Mouse (Mus musculus) hindbrain, embryonic 10.5 days (tissue): ENCODE data around the gene Slx4. TPM values are rescaled to one million over a fixed set of nuclear protein-coding genes. Genes with fewer than 3 reads are reported as not detected.
"Not testable (repeated sequence)": the region's sequence is repeated elsewhere in the genome, so short reads cannot be mapped to it uniquely, and the experiment has no call there.

ENCODE experiments used
- DNase-seq: peaks from one replicate; pipeline ENCODE4 v3.0.0-alpha.2; 2017; ENCODE audit warnings: low spot score
- H3K27ac ChIP-seq: fragments of 300-500 bp; sonication (generic); 2 replicates; pipeline ENCODE4 v1.5.1; 2016; ENCODE audit warnings: mild to moderate bottlenecking, moderate library complexity
- H3K27me3 ChIP-seq: fragments of 300-500 bp; sonication (generic); 2 replicates; pipeline ENCODE4 v1.6.1; 2016; ENCODE audit warnings: mild to moderate bottlenecking; ENCODE audit not compliant: poor library complexity, insufficient read depth, severe bottlenecking
- H3K36me3 ChIP-seq: fragments of 300-500 bp; sonication (generic); 2 replicates; pipeline ENCODE4 v1.6.1; 2016; ENCODE audit warnings: mild to moderate bottlenecking, moderate library complexity
- H3K4me1 ChIP-seq: fragments of 300-500 bp; sonication (generic); replicated peaks from 2 replicates; pipeline ENCODE4 v1.6.1; 2016; ENCODE audit warnings: mild to moderate bottlenecking
- H3K4me3 ChIP-seq: fragments of 300-500 bp; sonication (generic); 2 replicates; pipeline ENCODE4 v1.5.1; 2016; ENCODE audit warnings: mild to moderate bottlenecking, moderate library complexity
- H3K9me3 ChIP-seq: fragments of 300-500 bp; sonication (generic); 2 replicates; pipeline ENCODE4 v1.6.1; 2016; ENCODE audit warnings: mild to moderate bottlenecking, moderate library complexity
- WGBS: fragments of 180-500 bp; shearing (Covaris S2); methylation state at CpG from one replicate; pipeline ENCODE4 v1.1.7; 2016; 5-methylcytosine and 5-hydroxymethylcytosine counted together
- polyA plus RNA-seq: library from polyadenylated mRNA; unstranded; fragments of >200 nt; fragmentation: Nextera tagmentation; extraction: Ambion mirVana; gene quantifications from 2 replicates; pipeline ENCODE4 v1.2.1, GENCODE M21; 2016

Gene Slx4
- polyA plus RNA-seq, 1 experiment from 2014 or later: 25.8 TPM

DNA sequence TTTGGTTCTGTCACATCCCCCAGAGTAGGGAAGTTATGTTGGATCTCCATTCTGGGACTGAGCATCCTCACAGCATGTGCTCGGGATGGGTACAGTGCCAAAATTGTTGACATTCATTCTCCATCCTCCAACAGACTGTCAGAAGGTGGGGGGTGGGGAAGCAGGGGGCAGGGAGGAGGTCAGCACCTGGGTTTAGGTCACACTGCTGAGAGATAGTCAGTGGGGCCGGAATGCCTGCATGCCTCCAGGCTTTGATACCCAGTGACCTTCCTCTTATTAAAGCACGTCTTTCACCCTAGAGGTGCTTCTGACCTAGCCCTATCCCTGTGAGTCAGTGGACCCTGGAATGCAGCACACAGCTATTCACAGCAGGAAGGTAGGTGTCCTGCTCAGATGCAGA lies 26.9 kb downstream of the Slx4 start:
- peaks cover 17% of the 10 kb centered on the region for H3K4me1 ChIP-seq
- no peak for DNase-seq
- H3K4me3 ChIP-seq: no peak overlapping the region
- 43% methylated on average over 3 of the region's 3 CpGs for WGBS
- H3K36me3 ChIP-seq: peaks cover 47% of the 10 kb centered on the region
- no peaks in the 10 kb centered on the region for H3K9me3 ChIP-seq
- no peak overlapping the region for H3K27ac ChIP-seq
- no peaks in the 10 kb centered on the region for H3K27me3 ChIP-seq

DNA sequence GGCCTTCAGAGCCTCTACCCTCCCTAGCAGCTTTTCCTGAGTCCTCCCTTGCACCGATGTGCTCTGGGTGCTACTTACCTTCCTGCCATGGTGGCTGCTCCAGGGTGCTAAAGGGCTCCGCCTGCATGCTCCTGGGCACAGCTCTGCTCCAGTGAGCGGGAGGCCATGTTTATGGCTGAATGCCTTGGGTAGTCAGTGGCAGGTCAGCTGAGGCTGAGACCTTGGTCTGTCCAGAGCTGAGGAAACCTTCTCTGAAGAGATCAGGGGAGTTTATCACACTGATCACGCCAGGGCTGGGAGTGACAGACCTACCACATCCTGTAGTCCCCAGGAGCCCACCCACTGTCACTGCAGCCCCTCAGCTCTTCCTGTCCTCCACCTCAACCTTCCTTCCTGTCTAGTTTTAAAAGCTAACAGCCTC lies 27.3 kb downstream of the Slx4 start, which contains the start of gene Nlrc3:
Gene Nlrc3, minus strand, starts transcription at position 382 of the 421 bp plus-strand sequence.
- H3K27me3 ChIP-seq: no peaks in the 10 kb centered on the region
- DNase-seq: no peak
- WGBS: 78% methylated on average over 4 of the region's 4 CpGs
- H3K27ac ChIP-seq: peak within 1 kb of the TSS; percentile 53
- no peaks in the 10 kb centered on the region for H3K9me3 ChIP-seq
- H3K36me3 ChIP-seq: peaks cover 42% of the 10 kb centered on the region
- no peak within 1 kb of the TSS for H3K4me3 ChIP-seq
- H3K4me1 ChIP-seq: peaks cover 17% of the 10 kb centered on the region

GRCm38 (mm10) chr16:3975658-3976057 lies 27.9 kb downstream of the Slx4 start:
- peaks cover 36% of the 10 kb centered on the region for H3K36me3 ChIP-seq
- H3K9me3 ChIP-seq: no peaks in the 10 kb centered on the region
- H3K27ac ChIP-seq: no peak overlapping the region
- H3K27me3 ChIP-seq: no peaks in the 10 kb centered on the region
- WGBS: 90% methylated on average over 7 of the region's 7 CpGs
- DNase-seq: no peak
- H3K4me1 ChIP-seq: peaks cover 17% of the 10 kb centered on the region
- H3K4me3 ChIP-seq: no peak overlapping the region

DNA sequence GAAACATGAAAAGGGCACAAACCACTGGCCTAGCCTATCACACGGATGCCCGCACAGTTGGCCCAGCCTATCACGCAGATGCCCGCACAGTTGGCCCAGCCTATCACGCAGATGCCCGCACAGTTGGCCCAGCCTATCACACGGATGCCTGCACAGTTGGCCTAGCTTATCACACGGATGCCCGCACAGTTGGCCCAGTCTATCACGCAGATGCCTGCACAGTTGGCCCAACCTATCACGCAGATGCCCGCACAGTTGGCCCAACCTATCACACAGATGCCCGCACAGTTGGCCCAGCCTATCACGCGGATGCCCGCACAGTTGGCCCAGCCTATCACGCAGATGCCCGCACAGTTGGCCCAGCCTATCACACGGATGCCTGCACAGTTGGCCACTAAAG lies 29.1 kb downstream of the Slx4 start:
- DNase-seq, H3K27ac ChIP-seq, H3K4me3 ChIP-seq, H3K9me3 ChIP-seq, H3K27me3 ChIP-seq: not testable (repeated sequence)
- Histone ChIP-seq H3K4me1 (peaks cover 17% of the 10 kb centered on the region), H3K36me3 (peaks cover 24% of the 10 kb centered on the region)
- WGBS: 92% methylated on average over 19 of the region's 19 CpGs

GRCm38 (mm10) chr16:3965534-3965933 lies 38.0 kb downstream of the Slx4 start:
- H3K9me3 ChIP-seq: no peaks in the 10 kb centered on the region
- H3K4me1 ChIP-seq: no peaks in the 10 kb centered on the region
- no peak overlapping the region for H3K27ac ChIP-seq
- 85% methylated on average over 3 of the region's 3 CpGs for WGBS
- no peak overlapping the region for H3K4me3 ChIP-seq
- no peaks in the 10 kb centered on the region for H3K36me3 ChIP-seq
- no peak for DNase-seq
- no peaks in the 10 kb centered on the region for H3K27me3 ChIP-seq

GRCm38 (mm10) chr16:3964990-3965389 lies 38.6 kb downstream of the Slx4 start:
- H3K27ac ChIP-seq: no peak overlapping the region
- H3K36me3 ChIP-seq: no peaks in the 10 kb centered on the region
- DNase-seq: no peak
- no peaks in the 10 kb centered on the region for H3K4me1 ChIP-seq
- H3K4me3 ChIP-seq: no peak overlapping the region
- WGBS: 87% methylated on average over 10 of the region's 10 CpGs
- no peaks in the 10 kb centered on the region for H3K9me3 ChIP-seq
- no peaks in the 10 kb centered on the region for H3K27me3 ChIP-seq

- WGBS: 72% methylated on average over 2 of the region's 2 CpGs
- no peak overlapping the region for H3K27ac ChIP-seq
- no peak for DNase-seq
These were observed 44.3 kb downstream of the Slx4 start for GRCm38 (mm10) chr16:3959261-3959660.

DNA sequence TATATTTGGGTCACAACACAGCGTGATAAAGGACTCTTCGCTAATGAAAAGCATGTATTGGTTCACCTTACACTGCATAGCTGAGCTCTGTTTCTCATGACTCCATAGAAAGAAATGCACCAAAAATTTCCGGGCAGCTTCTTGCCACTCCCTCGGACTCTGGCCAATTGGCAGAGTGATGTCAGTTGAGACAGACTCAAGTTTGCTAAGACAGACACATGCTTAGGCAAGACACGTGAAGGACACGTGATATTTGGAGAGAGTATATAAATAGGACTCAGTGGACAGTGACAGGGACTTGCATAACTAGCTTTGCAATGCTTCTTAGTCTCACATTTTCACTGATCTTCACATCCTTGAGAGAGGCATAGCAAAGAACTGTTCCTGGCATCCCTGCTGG lies 47.2 kb downstream of the Slx4 start:
- no peaks in the 10 kb centered on the region for H3K36me3 ChIP-seq
- H3K9me3 ChIP-seq: no peaks in the 10 kb centered on the region
- H3K27ac ChIP-seq: no peak overlapping the region
- H3K27me3 ChIP-seq: no peaks in the 10 kb centered on the region
- H3K4me3 ChIP-seq: no peak overlapping the region
- DNase-seq: no peak
- H3K4me1 ChIP-seq: 0 out of 2 replicates have a peak, but pooled peaks cover 3% of the 10 kb centered on the region
- 82% methylated on average over 6 of the region's 6 CpGs for WGBS

More at GRCm38 (mm10) chr16:3959261-3959660, 44.3 kb downstream of the Slx4 start:
- H3K27me3 ChIP-seq: no peaks in the 10 kb centered on the region
- no peak overlapping the region for H3K4me3 ChIP-seq
- no peaks in the 10 kb centered on the region for H3K9me3 ChIP-seq
- H3K36me3 ChIP-seq: no peaks in the 10 kb centered on the region
- 0 out of 2 replicates have a peak, but pooled peaks cover 3% of the 10 kb centered on the region for H3K4me1 ChIP-seq

DNA sequence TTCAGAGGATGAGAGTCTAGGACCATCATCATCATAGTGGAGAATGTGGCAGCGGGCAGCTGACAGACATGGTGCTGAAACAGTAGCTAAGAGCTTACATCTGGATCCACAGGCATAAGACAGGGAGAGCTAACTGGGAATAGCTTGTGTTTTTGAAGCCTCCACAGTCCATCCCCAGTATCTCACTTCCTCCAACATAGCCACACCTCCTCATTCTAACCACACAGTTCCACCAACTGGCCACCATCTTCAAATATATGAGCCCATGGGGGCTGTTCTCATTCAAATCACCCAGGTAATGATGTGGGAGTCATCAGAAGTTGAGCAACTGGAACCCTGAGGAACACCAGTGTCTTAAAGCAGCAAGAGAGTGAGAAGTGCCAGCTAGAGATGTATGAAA lies 52.4 kb downstream of the Slx4 start:
- H3K4me1 ChIP-seq: 0 out of 2 replicates have a peak, but pooled peaks cover 3% of the 10 kb centered on the region
- 87% methylated on average over 1 of the region's 1 CpGs for WGBS
- no peak overlapping the region for H3K27ac ChIP-seq

GRCm38 (mm10) chr16:3934701-3935100 lies 68.9 kb downstream of the Slx4 start:
- H3K27ac ChIP-seq: no peak overlapping the region
- peaks cover 89% of the 10 kb centered on the region for H3K36me3 ChIP-seq
- no peak for DNase-seq

More for the DNA sequence above, 52.4 kb downstream of the Slx4 start:
- no peak overlapping the region for H3K4me3 ChIP-seq
- no peaks in the 10 kb centered on the region for H3K9me3 ChIP-seq
- H3K27me3 ChIP-seq: no peaks in the 10 kb centered on the region
- no peak for DNase-seq
- peaks cover 1% of the 10 kb centered on the region; the same call in 1 of the 2 replicates for H3K36me3 ChIP-seq

GRCm38 (mm10) chr16:3934091-3934490 lies 69.5 kb downstream of the Slx4 start:
- H3K4me1 ChIP-seq: no peaks in the 10 kb centered on the region
- H3K9me3 ChIP-seq: no peaks in the 10 kb centered on the region
- 97% methylated on average over 1 of the region's 1 CpGs for WGBS
- H3K27ac ChIP-seq: no peak overlapping the region
- H3K27me3 ChIP-seq: no peaks in the 10 kb centered on the region
- H3K4me3 ChIP-seq: no peak overlapping the region
- no peak for DNase-seq
- H3K36me3 ChIP-seq: peaks cover 92% of the 10 kb centered on the region

More at GRCm38 (mm10) chr16:3934701-3935100, 68.9 kb downstream of the Slx4 start:
- no peaks in the 10 kb centered on the region for H3K4me1 ChIP-seq
- WGBS: 93% methylated on average over 4 of the region's 4 CpGs
- no peaks in the 10 kb centered on the region for H3K9me3 ChIP-seq
- H3K27me3 ChIP-seq: no peaks in the 10 kb centered on the region
- H3K4me3 ChIP-seq: no peak overlapping the region

DNA sequence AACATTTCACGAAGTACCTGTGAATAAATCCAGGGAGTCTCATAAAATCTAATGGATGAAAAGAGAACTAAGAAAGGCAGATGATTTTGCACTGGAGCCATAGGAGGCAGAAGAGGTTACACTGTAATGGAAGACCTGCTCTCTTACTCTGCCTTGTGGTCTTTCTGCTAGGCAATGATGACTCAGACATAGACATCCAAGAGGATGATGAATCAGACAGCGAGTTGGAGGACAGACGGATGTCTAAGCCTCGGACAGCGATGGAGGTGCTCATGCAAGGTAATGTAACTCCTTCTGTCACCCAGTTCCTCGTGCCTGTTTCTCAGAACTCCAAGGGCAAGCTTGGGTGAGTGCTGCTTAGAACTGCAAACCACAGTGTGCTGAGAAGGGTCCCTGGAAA lies 70.0 kb downstream of the Slx4 start:
- no peaks in the 10 kb centered on the region for H3K9me3 ChIP-seq
- peaks cover 90% of the 10 kb centered on the region for H3K36me3 ChIP-seq
- DNase-seq: no peak
- no peak overlapping the region for H3K27ac ChIP-seq
- WGBS: 95% methylated on average over 6 of the region's 6 CpGs
- no peak overlapping the region for H3K4me3 ChIP-seq
- H3K27me3 ChIP-seq: no peaks in the 10 kb centered on the region
- H3K4me1 ChIP-seq: no peaks in the 10 kb centered on the region

DNA sequence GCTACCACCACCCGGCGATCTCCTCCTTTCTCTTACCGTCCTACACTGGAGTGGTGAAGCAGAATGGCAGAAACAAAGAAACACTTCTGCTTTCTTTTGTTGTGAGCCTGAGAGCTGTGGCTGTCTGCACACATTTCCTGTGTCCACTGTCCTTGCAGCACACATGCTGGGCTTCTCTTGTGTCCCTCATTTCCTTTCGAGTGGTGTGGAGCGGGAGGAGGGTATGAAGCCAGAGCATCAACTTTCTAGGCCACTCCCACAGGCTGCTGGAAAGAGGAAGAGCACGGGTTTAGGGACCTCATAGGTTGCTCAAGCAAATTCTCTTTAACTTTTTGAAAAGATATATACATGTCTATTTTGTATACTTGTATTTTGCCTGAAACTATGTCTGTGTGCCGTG lies 74.4 kb downstream of the Slx4 start:
- 78% methylated on average over 7 of the region's 7 CpGs for WGBS
- Histone ChIP-seq H3K27me3 (no peaks in the 10 kb centered on the region), H3K9me3 (no peaks in the 10 kb centered on the region), H3K27ac (no peak overlapping the region), H3K4me3 (no peak overlapping the region), H3K4me1 (no peaks in the 10 kb centered on the region), H3K36me3 (peaks cover 86% of the 10 kb centered on the region)
- no peak for DNase-seq
